Mouse (Mus musculus): ENCODE results near the gene Rptor.

The Rptor gene

DNA sequence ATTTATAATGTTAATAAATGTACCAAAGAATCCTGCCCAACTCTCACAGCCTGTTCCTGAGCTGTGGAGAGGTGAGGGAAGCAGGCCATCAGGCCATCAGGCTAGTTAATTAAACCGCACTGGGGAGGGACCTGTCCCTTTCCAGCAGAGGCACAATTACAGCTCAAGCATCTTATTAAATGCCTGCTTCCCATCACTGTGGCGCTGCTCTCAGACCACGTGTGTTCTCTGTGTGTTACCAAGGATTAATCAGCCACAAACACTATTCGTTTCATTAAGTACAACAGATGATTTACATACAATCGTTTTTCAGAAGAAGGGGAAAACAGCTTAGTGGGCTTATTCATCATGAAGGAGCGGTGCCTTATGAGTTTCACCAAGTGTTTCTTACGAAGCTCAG is 142.6 kb downstream of the Rptor start:
- DNase-seq: no peak

DNA sequence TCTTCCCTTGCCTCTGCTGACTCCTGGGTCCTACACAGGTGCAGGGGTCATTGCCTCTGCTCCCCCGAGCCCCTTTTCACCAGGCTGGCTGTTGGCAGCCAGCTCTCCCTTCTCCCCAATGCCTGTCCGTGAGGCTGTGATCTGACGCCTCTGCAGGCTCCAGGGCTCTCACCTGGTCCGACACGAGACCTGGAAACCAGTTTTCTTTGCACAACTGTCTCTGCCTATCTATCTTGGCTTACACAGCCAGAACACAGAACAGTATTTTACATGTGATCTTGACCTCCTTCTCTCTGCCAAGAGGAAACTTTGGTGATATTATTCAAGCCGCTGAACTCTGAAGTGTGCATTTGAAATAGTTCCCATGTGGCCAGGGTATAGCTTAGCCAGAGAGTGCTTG is 151.8 kb downstream of the Rptor start:
- no peak for DNase-seq

DNA sequence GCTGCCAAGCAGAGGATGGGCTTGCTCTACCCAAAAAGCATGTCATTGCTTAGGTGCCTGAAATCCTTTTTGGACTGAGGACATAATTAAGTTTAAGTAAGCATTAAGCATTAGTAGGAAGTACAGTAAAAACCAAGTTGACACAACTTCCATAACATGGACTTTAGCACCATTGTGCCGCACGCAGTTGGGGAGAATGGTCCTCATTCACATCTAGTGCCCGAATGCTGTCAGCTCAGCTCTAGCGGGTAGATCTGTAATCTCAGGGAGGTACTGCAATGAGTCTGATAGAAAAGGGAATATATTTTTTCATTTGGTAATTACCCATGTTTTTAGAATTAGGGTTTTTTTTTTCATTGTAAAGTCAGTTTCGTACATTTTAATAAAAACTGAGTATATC is 155.5 kb downstream of the Rptor start:
- no peak for DNase-seq

DNA sequence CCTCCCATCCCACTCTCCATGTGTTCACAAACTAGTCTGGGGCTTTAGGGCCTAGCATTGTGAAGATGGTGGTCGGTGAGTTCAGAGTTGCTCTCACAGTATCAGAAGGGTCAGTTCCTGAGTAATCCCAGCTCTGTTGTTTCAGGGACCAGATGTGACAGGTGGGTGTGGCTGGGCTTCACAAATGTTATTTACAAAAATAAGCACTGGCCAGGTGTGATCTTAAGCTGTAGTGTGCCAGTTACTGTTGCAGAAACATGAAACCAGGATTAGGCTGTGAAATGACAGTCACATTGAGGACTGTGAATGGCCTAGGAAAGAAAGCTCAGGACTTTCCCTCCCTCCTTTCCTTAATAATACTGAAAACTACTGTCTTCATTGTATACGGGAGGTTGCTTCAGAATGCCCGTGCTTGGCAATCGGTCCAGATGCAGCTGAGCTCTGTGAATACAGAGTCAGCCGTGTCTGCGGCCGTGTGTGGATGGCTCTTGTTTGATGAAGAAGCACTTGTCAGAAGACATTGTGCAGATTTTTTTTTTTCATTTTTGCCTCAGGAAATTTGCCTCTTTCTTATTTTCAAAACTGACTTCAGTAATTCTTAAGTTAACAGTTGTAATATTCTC is 156.1 kb downstream of the Rptor start:
- DNase-seq: no peak

DNA sequence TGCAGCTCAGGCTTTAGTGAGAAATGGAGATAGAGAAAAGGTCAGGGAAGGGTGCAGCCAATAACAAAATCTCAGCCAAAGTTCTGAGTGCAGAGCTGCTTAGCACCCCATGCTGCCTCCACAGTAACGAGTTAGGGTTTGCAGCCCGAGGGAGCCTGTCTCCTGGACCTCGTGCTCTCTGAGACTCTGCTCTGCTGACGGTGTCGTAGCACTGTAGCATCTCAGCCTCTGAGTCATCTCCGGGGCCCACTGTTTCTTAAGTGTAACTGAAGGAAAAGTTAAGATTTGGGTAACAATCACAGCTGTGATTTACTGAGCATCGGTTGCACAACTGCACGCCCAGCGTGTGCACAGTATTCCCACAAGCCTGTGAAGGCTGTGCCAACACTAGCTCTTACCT is 160.2 kb downstream of the Rptor start:
- no peak for DNase-seq

DNA sequence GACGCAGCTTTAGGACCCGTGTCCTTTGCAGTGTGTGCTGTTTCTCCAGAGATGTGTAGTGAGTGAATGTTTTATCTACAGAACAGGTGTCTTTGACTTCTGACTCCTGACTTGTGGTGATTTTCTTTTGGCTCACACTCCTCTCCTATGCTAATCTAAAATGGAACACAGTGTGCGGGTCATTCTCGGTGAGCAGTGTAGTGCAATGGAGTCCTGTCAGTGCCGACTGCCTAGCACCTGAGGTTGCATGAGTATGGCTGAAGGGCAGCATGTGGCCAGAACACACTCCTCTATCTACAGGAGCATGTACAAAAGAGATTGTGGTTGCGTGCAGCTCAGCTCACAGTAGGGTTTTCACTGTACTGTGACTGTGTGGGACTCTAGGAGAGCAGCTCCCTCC is 163.3 kb downstream of the Rptor start:
- no peak for DNase-seq

DNA sequence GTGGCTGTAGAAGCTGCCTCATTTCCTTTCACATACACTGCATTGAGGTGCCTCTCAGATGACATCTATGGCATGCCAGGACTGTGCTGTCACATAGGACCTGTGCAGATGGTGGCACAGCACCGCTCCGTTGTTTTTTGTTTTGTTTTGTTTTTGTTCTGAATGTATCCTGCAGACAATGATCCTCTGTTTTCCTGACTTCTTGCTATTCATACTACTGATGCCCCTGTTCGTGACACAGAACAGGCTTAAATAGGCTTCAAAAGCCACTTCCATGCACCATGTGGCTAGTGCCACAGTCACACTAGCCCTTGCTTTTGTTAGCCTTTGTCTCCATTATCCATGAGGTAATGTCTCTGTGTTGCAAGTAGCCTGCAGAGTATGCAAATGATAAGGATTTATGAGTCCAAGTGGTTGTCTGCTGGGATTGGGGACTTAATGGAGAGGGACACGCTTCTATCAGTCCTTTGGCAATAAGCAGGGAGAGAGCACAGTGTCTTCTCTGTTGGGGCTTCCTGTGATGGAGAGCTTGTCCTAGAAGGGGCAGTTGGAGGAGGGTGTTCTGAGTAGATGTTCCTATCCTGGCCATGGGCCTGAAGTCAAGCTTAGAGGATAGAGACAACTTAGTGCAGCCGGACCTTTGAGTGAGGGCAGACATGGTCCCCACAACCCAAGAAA is 164.2 kb downstream of the Rptor start:
- DNase-seq: peak; percentile 40

DNA sequence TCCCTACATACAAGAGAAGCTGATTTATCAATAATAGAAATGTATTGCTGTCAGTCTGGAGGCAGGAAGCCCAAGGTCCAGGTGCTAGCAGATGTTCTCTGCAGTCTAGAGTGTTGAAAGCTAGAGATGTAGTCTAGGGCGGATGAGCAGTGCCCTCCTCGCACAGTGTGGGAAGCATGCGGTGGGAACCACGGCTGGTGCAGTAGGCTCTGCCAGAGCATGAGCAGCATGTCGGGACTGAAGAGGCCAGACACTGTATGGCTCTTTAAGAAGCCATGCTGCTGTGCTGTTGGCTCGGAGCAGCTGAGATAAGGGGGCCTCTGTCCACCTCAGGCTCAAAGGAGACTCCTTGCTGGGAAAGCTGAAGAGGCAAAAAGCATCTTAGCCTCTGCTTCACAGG is 164.8 kb downstream of the Rptor start:
- no peak for DNase-seq

DNA sequence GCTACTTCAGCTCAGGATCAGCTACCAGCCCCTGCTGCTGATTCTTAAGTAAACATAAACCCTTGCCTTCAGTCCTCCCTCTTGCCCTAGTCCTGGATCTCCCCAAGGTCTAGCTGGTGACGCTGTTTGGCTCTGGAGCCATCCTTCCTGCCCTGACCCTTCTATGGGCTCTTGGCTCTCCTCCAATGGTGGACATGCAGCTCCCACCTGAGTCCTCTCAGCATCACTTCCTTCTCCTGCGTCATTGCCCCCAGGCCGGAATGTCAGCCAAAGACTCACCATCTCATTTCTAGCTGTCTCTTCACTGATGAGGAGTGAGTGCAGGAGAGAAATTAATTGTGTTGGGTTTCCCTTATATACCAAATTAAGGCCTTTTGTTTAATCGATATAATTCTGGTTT is 165.8 kb downstream of the Rptor start:
- no peak for DNase-seq

DNA sequence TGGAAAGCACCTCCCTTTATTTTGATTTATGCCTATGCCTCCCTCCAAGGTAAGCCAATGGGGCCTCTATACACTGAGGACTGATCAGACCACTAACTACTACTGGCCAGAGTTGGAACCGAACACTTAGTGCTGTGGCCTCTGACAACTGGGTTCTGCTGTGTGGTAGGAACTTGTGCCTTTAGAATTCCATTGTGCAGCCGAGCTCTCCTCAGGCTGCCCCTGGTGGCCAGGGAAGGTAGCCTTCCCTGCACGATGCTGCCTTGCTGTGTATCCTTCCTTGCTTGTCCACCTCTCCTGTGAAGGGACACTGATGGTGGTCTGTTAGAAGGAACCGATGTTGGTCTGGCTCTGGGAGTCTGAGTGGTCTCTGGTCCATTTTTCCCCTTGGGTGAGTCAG is 167.0 kb downstream of the Rptor start:
- no peak for DNase-seq

DNA sequence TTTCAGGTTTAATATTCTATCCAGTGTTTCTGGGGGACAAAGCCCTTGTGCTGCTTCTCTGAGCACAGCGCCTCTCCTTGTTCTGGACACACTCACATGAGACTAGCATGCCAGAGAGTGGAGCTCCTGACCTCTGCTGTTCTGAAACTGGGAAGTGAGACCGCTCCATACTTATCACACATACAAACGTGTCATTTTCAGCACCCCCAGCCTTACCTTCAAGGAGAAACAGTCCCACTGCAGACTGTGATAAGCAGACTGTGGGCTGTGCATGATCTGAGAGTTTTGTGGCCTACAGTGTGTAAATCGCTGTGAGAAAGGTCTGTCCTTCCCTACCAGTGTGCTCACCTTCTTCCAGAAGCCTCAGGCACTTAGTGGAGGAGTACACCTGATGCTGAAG is 168.3 kb downstream of the Rptor start:
- DNase-seq: no peak

DNA sequence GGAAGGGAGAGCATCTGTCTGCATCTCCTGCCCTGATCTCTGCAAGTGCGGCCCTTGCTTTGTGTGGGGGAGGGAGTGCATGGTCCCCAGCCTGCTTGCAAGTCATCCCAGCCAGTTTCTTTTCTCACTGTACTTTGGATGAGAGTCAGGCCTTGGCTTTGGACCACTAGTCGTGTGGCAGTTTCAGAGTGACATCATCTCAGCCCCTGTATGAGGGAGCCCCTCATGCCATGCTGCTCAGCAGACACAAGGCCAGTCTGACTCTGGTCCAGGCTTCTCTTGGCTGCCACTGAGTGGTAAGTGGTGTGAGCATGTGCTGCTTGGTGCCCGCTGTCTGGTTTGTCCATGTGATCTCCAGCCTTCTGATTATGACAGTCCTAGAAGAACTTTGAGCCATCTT is 170.2 kb downstream of the Rptor start:
- peak; percentile 38 for DNase-seq

DNA sequence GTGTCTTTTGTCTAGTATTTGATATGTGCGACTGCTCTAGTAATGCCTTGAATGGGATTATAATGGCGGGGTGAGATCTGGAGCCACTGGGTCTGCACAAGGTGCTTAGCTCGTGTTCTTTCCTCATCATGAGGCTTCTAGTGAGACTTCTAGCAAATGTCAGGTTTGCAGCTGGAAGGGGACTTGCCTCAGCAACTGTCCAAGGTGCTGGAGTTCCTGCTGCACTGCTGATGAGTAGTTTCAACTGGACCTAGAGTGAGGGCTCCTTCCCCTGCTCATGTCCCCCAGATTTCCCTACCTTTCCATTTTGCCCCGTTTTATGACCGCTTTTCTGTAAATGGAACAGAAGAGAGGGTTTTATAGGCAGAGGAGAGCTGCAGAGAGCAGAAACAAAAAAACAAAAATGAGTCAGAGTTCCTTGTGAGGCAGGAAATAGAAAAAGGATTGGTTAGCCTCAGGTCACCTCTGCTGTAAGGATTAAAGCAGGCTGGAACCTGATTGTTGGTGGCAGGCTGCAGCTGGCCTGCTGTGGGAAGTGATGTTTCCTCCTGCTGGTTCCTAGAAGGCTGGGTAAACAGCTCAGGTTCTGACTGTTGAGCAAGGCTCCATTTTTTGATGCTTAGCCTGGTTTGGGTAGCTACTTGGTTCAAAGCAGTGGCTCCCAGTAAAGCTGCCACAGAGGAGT is 172.5 kb downstream of the Rptor start:
- DNase-seq: no peak

DNA sequence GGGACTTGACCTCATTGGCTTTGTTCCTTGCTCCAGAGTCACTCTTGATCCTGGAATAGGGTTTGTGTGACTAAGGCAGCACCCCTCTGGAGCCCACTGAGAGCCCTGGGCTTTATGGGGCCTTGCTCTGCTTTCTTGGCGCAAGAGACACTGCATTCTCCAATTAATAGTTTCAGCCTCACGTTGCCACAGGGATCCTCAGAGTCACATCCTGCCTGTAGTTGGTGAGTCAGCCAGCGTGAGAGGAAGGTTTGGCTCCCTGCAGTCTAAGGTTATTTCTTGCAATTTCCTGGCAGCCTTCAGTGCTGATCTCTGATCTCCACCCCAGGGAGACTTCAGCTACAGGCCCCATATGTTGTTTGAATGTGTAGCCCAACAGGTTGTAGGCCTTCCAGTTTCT is 174.5 kb downstream of the Rptor start:
- DNase-seq: no peak

DNA sequence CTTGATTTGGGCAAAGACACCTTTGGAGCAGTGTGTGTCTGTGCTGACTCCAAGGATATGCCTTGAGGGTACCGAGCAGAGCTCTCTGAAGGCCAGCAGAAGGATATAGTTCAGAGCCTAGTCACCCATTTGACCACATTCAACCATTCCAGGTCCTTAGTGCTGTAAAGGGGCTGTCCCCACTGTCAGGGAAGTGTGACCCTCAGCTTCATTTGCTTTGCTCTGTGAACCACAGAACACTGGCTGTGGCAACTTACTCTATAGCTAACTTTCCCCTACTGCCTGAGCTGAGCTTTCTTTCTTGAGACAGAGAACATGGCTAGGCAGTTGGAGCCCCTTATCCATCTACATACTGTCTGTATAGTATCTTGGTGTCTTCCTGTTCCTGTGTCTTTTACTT is 175.2 kb downstream of the Rptor start:
- DNase-seq: no peak

DNA sequence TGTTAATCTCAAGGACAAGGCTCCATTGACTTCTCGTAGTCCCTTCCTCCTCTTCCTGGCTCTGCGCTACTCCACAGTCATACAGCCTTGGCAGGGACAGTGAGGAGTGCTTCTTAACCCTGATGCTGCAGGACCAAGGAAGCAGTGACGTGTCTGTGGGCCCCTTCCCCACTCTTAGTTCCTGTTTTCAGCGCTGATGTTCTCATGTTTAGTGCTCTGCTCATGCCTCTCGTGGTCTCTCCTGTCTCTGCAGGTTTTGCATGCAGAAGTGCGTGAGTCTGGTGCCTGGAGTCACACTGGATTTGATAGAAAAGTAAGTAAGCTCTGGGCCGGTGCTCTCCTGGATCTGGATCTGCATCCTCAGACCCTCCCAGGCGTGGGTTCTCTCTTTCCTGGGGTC is 177.6 kb downstream of the Rptor start:
- no peak for DNase-seq

DNA sequence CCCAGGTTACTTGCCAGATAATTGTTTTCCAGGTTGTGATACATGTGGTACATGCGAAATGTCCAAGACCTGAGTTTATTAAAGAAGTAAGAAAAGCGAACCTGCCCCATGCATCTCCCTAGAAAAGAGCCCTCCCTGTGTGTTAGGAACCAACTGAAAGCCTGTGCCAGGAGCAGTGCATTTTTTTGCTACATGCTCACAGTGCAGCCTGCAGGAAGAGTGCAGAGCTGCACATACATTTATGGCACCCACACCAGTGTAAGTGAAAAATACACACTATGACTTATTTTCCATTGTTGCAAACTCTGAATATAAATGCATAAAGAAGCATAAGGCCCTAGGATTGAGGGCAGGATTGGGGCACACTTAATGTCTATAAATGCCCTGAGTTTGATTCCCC is 178.5 kb downstream of the Rptor start:
- no peak for DNase-seq

DNA sequence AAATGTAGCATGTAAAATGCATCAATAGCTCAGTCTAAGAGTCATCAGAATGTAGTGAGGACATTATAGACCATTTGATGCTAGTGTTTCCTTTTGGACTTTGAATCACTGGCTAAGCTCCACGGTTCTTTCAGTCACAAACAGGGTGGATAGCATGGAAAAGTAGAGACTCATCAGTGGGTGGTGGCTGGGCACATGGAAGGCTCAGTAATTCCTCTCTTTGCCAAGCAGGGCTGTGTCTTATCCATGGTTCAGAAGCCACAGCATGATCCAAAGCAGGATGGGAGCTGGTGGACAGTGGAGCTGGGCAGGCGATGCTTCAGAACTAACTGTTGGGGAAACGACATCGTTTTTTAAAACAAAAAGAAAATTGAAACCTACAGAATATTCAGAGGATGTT is 179.0 kb downstream of the Rptor start:
- DNase-seq: no peak

DNA sequence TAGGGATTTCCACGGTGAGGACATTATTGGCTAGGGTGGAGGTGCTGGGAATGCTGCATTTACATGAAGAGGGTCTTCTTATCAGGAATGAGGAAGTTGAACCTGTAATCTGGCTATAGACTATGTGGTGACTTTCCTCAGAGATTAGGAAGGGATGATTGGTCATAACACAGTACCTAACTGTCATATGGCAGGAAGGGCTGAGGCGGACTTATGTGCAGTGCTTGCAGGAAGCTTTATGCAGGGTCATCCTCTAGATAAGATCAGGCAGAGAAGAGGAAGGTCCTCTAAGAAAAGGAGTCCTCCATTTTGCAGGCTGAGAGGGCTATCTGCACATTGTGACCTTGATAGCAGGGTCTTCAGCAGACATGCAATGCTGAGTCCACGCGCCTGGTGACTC is 180.9 kb downstream of the Rptor start:
- no peak for DNase-seq

DNA sequence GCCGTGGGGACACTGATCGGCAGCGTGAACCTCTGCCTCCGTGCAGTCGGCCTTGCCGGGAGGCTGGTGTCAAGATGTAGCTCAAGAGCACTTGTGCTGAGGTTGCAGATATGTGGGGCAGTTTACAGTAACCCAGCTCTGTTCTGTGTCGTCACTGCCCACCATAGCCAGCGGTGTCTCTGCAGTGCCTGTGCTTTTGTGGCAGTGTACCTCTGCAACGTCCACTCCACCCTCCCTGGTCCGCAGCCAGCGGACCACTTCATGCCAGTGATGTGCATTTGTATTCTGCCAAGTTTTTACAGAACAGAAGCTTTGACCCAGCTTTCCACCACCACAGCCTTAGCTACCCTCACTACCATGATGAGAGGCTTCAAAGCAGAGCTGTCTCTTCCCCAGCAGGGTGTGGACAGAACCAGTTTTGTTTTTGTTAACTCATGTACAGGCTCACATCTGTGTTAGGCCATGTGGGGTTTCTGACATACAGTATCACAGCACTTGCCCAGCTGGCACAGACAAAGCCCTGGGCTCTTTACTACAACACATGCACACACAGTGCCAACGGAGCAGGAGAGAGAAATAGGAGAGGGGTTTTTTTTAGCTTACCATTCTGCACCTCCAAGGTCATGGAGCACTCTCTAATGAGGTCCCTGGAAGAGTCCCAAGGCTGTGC is 182.1 kb downstream of the Rptor start:
- no peak for DNase-seq

DNA sequence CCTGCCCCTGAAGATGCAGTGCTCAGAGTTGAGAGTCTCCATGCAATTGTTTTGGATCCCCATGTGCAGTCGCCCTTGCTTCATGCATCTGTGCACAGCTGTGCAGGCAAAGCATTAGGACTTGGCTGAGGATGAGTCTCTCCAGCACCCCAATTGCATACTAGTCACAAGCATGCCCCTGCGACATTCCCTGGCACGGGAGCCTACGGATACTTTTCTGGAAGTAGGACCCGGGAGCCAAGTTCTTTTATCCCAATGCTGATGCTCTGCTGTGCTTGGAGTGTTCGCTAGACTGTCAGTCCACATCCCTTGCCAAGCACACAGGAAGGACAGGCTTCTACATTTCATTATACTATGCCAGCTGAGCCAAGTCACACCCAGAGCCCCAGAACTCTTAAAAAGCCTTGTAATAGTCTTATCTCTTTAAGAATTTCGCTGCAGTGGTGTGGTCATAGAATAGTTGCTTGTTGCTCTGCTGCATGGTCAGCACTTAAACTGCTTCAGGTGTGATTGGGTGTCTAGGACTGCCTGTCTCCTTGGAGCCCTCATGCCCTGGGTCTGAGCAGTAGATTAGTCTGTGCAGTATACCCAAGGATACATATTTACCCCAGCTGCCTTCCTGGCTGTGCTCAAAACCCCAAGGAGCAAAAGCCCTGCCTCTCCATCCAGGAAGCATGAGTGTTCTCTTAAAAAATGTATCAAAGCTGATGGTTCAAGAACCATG is 183.1 kb downstream of the Rptor start:
- no peak for DNase-seq

DNA sequence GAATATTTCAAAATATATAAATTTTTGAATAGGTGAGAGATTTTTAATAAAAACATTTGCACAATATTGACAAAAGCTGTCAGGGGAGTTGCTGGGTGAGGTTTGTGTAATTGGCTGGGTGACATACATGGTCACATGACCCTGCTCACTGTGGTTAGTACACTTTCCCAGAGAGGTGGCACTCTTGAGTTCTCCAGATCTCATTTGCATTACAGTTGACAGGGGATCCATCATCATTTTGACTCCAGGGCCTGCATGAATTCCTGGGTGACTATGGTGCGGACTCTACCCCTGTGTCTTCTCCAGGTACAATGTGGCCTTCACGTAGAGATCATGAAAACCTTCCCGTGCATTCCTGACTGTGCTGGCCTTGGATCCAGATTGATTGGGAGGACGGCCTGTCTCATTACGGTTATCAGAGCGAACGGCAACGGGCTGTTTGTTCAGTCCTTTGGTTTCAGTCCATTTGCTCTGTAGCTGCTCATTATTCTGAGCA is 183.7 kb downstream of the Rptor start:
- DNase-seq: no peak

DNA sequence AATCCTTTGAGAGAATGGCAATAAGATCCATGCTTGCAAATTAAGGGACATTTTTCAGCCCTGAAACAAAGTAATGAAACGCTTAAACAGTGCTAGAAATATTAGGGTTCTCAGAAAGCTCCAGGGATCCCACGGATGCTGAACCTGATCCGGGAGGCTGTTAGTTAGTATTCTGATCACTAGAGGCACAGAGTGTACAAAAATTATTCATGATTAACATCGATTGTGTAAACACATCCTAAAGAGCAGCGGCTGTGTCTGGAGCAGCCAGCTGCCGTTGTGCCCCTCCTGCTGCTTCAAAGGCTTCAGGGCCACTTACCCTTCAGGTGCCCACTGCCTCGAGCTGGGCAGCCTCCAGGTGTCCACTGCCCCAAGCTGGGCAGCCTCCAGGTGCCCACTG is 185.8 kb downstream of the Rptor start:
- DNase-seq: no peak

Data from cerebellum, adult 11 months (tissue).